Mouse (Mus musculus) central nervous system, embryonic 11.5 days (tissue): ENCODE measurements around the gene Bola2. TPM values are rescaled to one million over a fixed set of nuclear protein-coding genes. Genes with fewer than 3 reads are reported as not detected.

Source experiments
- polyA plus RNA-seq: library from polyadenylated mRNA; depleted of rRNA; stranded (reverse); fragments of >200 nt; gene quantifications from 2 replicates; pipeline ENCODE4 v1.2.3, GENCODE M21; 2012; rRNA removed

Gene Bola2
- 57.0 and 128 TPM in 2 replicates for polyA plus RNA-seq

DNA sequence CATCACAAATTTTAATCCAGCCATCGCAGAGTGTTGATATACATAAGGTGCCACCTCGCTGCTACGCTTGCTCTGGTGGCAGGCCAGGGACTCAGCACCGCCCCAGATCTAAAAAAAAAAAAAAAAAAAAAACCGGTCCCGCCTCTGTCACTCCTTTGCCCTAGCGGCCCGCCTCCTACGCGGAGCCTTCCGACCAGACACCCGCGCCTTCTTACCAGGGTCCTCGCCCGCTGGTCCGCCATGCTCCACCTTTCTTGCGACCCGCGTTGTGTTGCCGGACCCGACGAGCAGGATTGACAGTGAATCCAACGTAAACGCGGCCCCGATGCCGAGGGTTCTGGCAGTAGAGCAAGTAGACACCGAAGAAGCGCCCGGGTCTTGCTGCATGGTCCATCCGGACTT, at the start of gene Bola2:
Gene Bola2 (plus strand): TSS at position 192 of the 402 bp plus-strand sequence.

DNA sequence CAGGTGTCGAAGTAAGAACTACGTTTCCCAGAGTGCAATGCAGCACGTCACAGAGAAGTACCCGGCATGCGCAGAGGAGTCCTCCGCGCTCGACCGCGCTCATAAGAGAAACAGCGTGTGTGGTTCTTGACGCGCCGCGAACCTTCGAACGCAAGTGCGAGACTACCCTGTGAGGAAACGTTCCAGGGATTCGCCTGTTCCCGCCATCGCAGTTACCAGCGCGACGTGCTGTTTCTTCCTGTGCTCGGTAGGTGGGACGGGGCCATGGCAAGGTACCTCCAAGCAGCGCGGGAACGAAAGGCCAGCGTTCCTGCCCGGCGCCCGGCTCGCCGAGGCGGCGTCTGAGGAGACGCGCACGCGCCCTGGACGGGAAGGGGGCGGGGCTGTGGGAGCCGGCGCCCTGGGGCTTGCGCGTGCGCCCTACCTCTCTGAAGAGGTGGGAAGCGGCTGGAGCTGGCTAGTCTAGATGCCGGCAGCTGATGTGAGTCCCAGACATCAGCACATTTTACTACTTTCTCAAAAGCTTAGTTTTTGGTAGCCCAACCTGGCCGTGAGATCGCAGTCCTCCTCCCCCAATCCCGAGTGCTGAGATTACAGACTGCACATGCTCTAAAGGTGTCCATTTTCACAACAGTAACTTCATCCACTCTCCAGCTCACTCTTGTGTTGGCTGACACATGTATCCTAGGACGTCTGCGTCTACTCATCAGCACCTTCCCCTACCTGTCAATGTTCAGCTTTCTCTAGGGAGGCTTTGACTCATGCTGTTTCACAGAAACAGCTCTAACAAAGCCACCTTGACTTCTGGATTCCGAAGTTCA, 45.8 kb upstream of the Bola2 start, which contains the start of gene Sgf29:
Gene Sgf29 (plus strand): TSS at position 79 of the 821 bp plus-strand sequence.

DNA sequence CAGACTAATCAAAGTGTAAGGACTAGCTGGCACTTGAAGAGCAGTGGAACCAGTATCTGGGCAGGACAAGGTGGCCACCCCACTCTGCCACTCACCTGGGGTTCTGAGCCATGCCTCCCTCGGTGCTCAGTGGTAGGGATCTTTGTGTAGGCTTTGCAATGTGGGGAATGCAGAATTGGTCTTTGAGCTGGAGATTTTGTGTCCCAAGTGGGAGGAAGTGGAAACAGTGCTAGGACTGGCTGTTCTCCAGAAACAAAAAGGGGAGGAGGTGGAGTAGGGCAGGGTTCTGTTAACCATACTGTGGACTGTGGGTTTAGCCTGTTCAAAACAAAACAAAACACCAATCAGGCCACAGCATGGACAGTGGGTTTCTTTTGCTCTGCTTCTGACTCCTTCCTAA, 19.0 kb upstream of the Bola2 start, which contains the start of gene Sult1a1:
Gene Sult1a1 (minus strand): TSS at position 226 of the 400 bp plus-strand sequence.

DNA sequence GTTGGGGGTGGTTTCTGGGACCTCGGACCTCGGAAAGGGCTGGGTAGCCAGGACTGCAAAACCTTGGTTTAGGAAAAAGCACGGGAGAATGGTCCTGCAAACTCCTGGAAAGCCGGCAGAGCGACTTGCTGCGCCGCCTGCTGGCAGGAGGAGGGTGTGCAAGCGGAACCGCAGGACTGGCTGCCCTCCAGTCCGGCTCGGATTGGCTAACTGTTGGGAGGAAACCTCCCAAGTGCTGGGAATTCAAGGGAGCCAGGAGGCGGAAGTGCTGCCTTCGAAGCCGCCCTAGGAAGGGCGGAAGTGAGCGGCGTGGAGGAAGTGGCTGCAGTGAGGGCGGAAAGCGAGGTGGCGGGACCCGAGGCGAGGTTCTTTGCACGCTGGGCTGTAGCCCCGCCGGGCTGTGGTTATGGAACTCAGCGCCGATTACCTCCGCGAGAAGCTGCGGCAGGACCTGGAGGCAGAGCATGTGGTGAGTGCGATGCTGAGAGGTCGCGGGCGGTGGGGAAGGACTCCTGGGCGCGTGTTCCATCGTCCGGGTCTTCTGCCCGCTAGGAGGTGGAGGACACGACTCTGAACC, 518 bp downstream of the Bola2 start, which contains the start of gene Slx1b:
Gene Slx1b (minus strand): TSS at position 154 of the 577 bp plus-strand sequence.

DNA sequence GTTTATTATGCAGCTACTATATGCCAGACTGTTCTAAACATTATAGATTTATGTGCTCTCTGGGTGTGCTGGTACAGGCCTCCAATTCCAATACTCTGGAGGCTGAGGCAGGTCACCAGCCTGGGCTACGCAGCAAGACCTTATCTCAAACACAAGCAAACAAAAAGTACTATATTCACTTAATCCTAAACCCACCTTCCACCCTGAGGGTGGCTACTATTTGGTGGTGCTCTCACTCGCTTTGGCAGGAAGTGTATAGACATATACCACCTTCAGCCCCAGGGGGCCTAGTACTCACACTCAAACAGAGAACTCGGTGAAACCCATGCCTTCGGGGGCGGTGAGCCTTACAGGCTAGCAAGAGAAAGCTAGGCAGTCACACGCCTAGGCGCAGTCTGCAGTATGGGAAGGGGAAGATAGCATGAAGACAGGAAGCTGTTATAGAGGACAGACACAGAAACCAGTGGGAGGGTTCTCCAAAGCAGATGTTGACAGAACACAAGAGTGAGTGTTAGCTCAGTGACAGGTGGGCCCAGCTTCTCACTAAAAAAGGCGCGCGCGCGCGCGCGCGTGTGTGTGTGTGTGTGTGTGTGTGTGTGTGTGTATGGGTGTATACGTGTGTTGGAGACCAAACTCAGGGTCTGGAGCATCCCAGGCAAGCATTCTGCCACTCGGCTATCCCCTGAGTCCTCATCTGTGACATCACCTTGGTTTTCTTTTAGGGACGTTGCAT, 12.4 kb downstream of the Bola2 start, which contains the start of gene Coro1a:
Gene Coro1a (minus strand): TSS at position 346 of the 733 bp plus-strand sequence.

Other genes with a start within 250 kb of the Bola2 start
- gene Atp2a1, start 232.3 kb upstream of the Bola2 start, polyA plus RNA-seq: 0.32 and 13.7 TPM in 2 replicates
- 65.6 and 74.5 TPM in 2 replicates for gene Sh2b1, start 220.0 kb upstream of the Bola2 start, polyA plus RNA-seq
- 98.2 and 125 TPM in 2 replicates for gene Tufm, start 208.0 kb upstream of the Bola2 start, polyA plus RNA-seq
- gene Atxn2l, start 192.0 kb upstream of the Bola2 start, polyA plus RNA-seq: 108 and 145 TPM in 2 replicates
- gene Eif3c, start 129.0 kb upstream of the Bola2 start, polyA plus RNA-seq: 169 and 181 TPM in 2 replicates
- gene Apobr, start 110.5 kb upstream of the Bola2 start, polyA plus RNA-seq: 0.61 and 0.98 TPM in 2 replicates
- gene Cln3, start 109.6 kb upstream of the Bola2 start, polyA plus RNA-seq: 33.1 and 33.9 TPM in 2 replicates
- not detected in 2 replicates for gene Il27, start 100.5 kb upstream of the Bola2 start, polyA plus RNA-seq
- gene Nupr1, start 64.5 kb upstream of the Bola2 start, polyA plus RNA-seq: 2.4 and 5.1 TPM in 2 replicates
- 35.7 and 51.2 TPM in 2 replicates for gene Sgf29, start 46.1 kb upstream of the Bola2 start, polyA plus RNA-seq
- 0.28 and 0.40 TPM in 2 replicates for gene Sult1a1, start 19.0 kb upstream of the Bola2 start, polyA plus RNA-seq
- 26.9 and 29.2 TPM in 2 replicates for gene Slx1b, start 383 bp downstream of the Bola2 start, polyA plus RNA-seq
- 36.3 and 47.5 TPM in 2 replicates for gene Coro1a, start 12.4 kb downstream of the Bola2 start, polyA plus RNA-seq
- gene Mapk3, start 64.2 kb downstream of the Bola2 start, polyA plus RNA-seq: 70.2 and 101 TPM in 2 replicates
- 8.5 and 8.8 TPM in 2 replicates for gene Gdpd3, start 70.9 kb downstream of the Bola2 start, polyA plus RNA-seq
- 80.9 and 93.6 TPM in 2 replicates for gene Ypel3, start 81.6 kb downstream of the Bola2 start, polyA plus RNA-seq
- 1.1 and 1.5 TPM in 2 replicates for gene Tbx6, start 86.1 kb downstream of the Bola2 start, polyA plus RNA-seq
- gene Ppp4c, start 97.1 kb downstream of the Bola2 start, polyA plus RNA-seq: 268 and 290 TPM in 2 replicates
- gene Fam57b, start 102.3 kb downstream of the Bola2 start, polyA plus RNA-seq: 23.7 and 32.0 TPM in 2 replicates
- gene 4930451I11Rik, start 136.2 kb downstream of the Bola2 start, polyA plus RNA-seq: not detected in 2 replicates
- 4.1 and 5.6 TPM in 2 replicates for gene Doc2a, start 152.0 kb downstream of the Bola2 start, polyA plus RNA-seq
- 186 and 304 TPM in 2 replicates for gene Hirip3, start 166.6 kb downstream of the Bola2 start, polyA plus RNA-seq
- 63.3 and 64.6 TPM in 2 replicates for gene Ino80e, start 167.0 kb downstream of the Bola2 start, polyA plus RNA-seq
- gene Taok2, start 189.3 kb downstream of the Bola2 start, polyA plus RNA-seq: 102 and 154 TPM in 2 replicates
- gene Tmem219, start 227.5 kb downstream of the Bola2 start, polyA plus RNA-seq: 23.2 and 23.4 TPM in 2 replicates
- 26.0 and 28.2 TPM in 2 replicates for gene Kctd13, start 233.5 kb downstream of the Bola2 start, polyA plus RNA-seq